Mouse (Mus musculus): ENCODE data around the gene Tk1. TPM values are rescaled to one million over a fixed set of nuclear protein-coding genes. Genes with fewer than 3 reads are reported as not detected.

Tk1 gene
- polyA plus RNA-seq, 1 experiment = 265 TPM

- TF ChIP-seq CEBPB (IDR thresholded peaks at IDR 0.05; ENCODE audit: low read depth) = no peak
- peaks cover 21% of the 10 kb centered on the region for H3K36me3 ChIP-seq (ENCODE audit: control insufficient read depth, insufficient read depth)
- peaks cover 2% of the 10 kb centered on the region for H3K79me2 ChIP-seq (ENCODE audit: control insufficient read depth, insufficient read depth)
- no peak within 1 kb of the TSS for H3ac ChIP-seq (ENCODE audit: control insufficient read depth, insufficient read length, low read depth)
- H3K4me3 ChIP-seq (ENCODE audit: insufficient read depth, poor library complexity, severe bottlenecking) = no peak within 1 kb of the TSS
- H3K79me3 ChIP-seq (ENCODE audit: low read depth) = peaks cover 2% of the 10 kb centered on the region
- H3K27me3 ChIP-seq (ENCODE audit: control insufficient read depth, insufficient read depth, insufficient read length) = no peaks in the 10 kb centered on the region
Measured at GRCm38 (mm10) chr11:117860601-117861000, 34.7 kb upstream of the Tk1 start, which contains the start of gene Tmem235. Gene Tmem235 (plus strand): TSS chr11:117860752.

GRCm38 (mm10) chr11:117858392-117858791, 32.5 kb upstream of the Tk1 start:
- no peak for TF ChIP-seq CTCF (IDR thresholded peaks at IDR 0.05; ENCODE audit: control insufficient read depth, insufficient read depth, insufficient read length)
- no peak for TF ChIP-seq FOSL1 (IDR thresholded peaks at IDR 0.05; ENCODE audit: insufficient read depth, low read length, poor library complexity, severe bottlenecking)
- TF ChIP-seq CEBPB (IDR thresholded peaks at IDR 0.05; ENCODE audit: low read depth) = no peak
- no peak for TF ChIP-seq MYOD1 (IDR thresholded peaks at IDR 0.05; ENCODE audit: control insufficient read depth, insufficient read length, low read depth)
- no peak for TF ChIP-seq MAX (IDR thresholded peaks at IDR 0.05)
- TF ChIP-seq MYOG (IDR thresholded peaks at IDR 0.05; ENCODE audit: control insufficient read depth, extremely low read depth, insufficient read length) = no peak
- peaks cover 19% of the 10 kb centered on the region for H3K79me2 ChIP-seq (ENCODE audit: control insufficient read depth, insufficient read depth)
- no peak overlapping the region for H3ac ChIP-seq (ENCODE audit: control insufficient read depth, insufficient read length, low read depth)
- H3K27me3 ChIP-seq (ENCODE audit: control insufficient read depth, insufficient read depth, insufficient read length) = no peaks in the 10 kb centered on the region
- no peak overlapping the region for H3K4me3 ChIP-seq (ENCODE audit: insufficient read depth, poor library complexity, severe bottlenecking)
- peaks cover 12% of the 10 kb centered on the region for H3K79me3 ChIP-seq (ENCODE audit: low read depth)
- H3K36me3 ChIP-seq (ENCODE audit: control insufficient read depth, insufficient read depth) = peaks cover 41% of the 10 kb centered on the region

GRCm38 (mm10) chr11:117857462-117857861, 31.6 kb upstream of the Tk1 start:
- Histone ChIP-seq H3K27me3 (ENCODE audit: control insufficient read depth, insufficient read depth, insufficient read length) (no peaks in the 10 kb centered on the region), H3ac (ENCODE audit: control insufficient read depth, insufficient read length, low read depth) (no peak overlapping the region), H3K36me3 (ENCODE audit: control insufficient read depth, insufficient read depth) (peaks cover 51% of the 10 kb centered on the region), H3K4me3 (ENCODE audit: insufficient read depth, poor library complexity, severe bottlenecking) (no peak overlapping the region), H3K79me2 (ENCODE audit: control insufficient read depth, insufficient read depth) (peaks cover 28% of the 10 kb centered on the region), H3K79me3 (ENCODE audit: low read depth) (peaks cover 21% of the 10 kb centered on the region)
- TF ChIP-seq MYOD1 (IDR thresholded peaks at IDR 0.05; ENCODE audit: control insufficient read depth, insufficient read length, low read depth) (no peak), CTCF (IDR thresholded peaks at IDR 0.05; ENCODE audit: control insufficient read depth, insufficient read depth, insufficient read length) (no peak), MAX (IDR thresholded peaks at IDR 0.05) (no peak), USF1 (IDR thresholded peaks at IDR 0.05; ENCODE audit: low read depth) (no peak), CEBPB (IDR thresholded peaks at IDR 0.05; ENCODE audit: low read depth) (no peak), MYOG (IDR thresholded peaks at IDR 0.05; ENCODE audit: control insufficient read depth, extremely low read depth, insufficient read length) (no peak), FOSL1 (IDR thresholded peaks at IDR 0.05; ENCODE audit: insufficient read depth, low read length, poor library complexity, severe bottlenecking) (no peak)

DNA sequence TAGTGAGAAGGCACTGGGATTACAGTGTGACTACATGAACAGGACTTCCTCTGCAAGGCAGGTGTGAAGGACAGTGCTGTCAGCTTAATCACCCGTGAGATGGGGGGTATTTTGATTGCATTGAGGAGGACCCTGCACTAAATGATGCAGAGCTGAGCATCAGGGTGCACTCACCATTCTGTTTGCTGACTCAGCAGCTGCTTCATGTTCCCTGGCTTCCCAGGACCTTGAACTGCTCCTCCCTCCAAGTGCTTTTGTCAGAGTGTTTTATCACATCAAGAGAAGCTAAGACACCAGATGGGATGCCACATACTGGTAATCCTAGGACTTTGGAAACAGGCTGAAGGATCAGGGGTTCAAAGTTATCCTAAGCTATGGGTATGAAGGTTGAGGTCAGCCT, 30.1 kb upstream of the Tk1 start:
- no peak overlapping the region for H3ac ChIP-seq (ENCODE audit: control insufficient read depth, insufficient read length, low read depth)
- no peaks in the 10 kb centered on the region for H3K27me3 ChIP-seq (ENCODE audit: control insufficient read depth, insufficient read depth, insufficient read length)
- H3K79me2 ChIP-seq (ENCODE audit: control insufficient read depth, insufficient read depth) = peaks cover 43% of the 10 kb centered on the region
- TF ChIP-seq MYOD1 (IDR thresholded peaks at IDR 0.05; ENCODE audit: control insufficient read depth, insufficient read length, low read depth) (no peak), CTCF (IDR thresholded peaks at IDR 0.05; ENCODE audit: control insufficient read depth, insufficient read depth, insufficient read length) (no peak), MYOG (IDR thresholded peaks at IDR 0.05; ENCODE audit: control insufficient read depth, extremely low read depth, insufficient read length) (no peak), MAX (IDR thresholded peaks at IDR 0.05) (no peak), USF1 (IDR thresholded peaks at IDR 0.05; ENCODE audit: low read depth) (no peak), CEBPB (IDR thresholded peaks at IDR 0.05; ENCODE audit: low read depth) (no peak), FOSL1 (IDR thresholded peaks at IDR 0.05; ENCODE audit: insufficient read depth, low read length, poor library complexity, severe bottlenecking) (no peak)
- no peak overlapping the region for H3K4me3 ChIP-seq (ENCODE audit: insufficient read depth, poor library complexity, severe bottlenecking)
- peaks cover 36% of the 10 kb centered on the region for H3K79me3 ChIP-seq (ENCODE audit: low read depth)
- H3K36me3 ChIP-seq (ENCODE audit: control insufficient read depth, insufficient read depth) = peaks cover 65% of the 10 kb centered on the region

- H3K27me3 ChIP-seq (ENCODE audit: control insufficient read depth, insufficient read depth, insufficient read length) = no peaks in the 10 kb centered on the region
- H3K36me3 ChIP-seq (ENCODE audit: control insufficient read depth, insufficient read depth) = peaks cover 72% of the 10 kb centered on the region
- no peak for TF ChIP-seq MYOG (IDR thresholded peaks at IDR 0.05; ENCODE audit: control insufficient read depth, extremely low read depth, insufficient read length)
- TF ChIP-seq USF1 (IDR thresholded peaks at IDR 0.05; ENCODE audit: low read depth) = no peak
- no peak for TF ChIP-seq MAX (IDR thresholded peaks at IDR 0.05)
- TF ChIP-seq MYOD1 (IDR thresholded peaks at IDR 0.05; ENCODE audit: control insufficient read depth, insufficient read length, low read depth) = no peak
- H3K79me2 ChIP-seq (ENCODE audit: control insufficient read depth, insufficient read depth) = peaks cover 49% of the 10 kb centered on the region
- no peak overlapping the region for H3ac ChIP-seq (ENCODE audit: control insufficient read depth, insufficient read length, low read depth)
- H3K4me3 ChIP-seq (ENCODE audit: insufficient read depth, poor library complexity, severe bottlenecking) = no peak overlapping the region
- peaks cover 41% of the 10 kb centered on the region for H3K79me3 ChIP-seq (ENCODE audit: low read depth)
Measured at GRCm38 (mm10) chr11:117855360-117855759, 29.5 kb upstream of the Tk1 start.

DNA sequence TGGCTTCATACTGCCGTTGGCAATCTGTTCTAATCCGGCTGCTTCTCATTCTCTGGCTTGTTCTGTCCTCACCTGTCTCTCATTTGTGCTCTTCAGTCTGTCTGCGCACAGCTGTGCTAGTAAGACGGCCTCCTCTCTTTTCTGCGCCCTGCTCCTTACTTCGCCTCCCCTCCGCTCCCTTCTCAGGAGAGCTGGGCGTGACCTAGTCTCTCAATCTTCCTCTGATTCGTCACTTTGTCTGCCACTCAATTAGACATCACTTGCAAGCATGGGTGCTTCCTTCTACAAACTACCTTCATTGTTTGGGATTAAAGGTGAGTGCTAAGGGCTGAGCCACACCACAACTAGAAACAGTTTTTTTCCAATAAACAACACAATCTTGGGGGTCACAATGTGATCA, 28.3 kb upstream of the Tk1 start:
- H3K79me2 ChIP-seq (ENCODE audit: control insufficient read depth, insufficient read depth) = peaks cover 60% of the 10 kb centered on the region
- TF ChIP-seq FOSL1 (IDR thresholded peaks at IDR 0.05; ENCODE audit: insufficient read depth, low read length, poor library complexity, severe bottlenecking) (no peak), MYOD1 (IDR thresholded peaks at IDR 0.05; ENCODE audit: control insufficient read depth, insufficient read length, low read depth) (no peak), USF1 (IDR thresholded peaks at IDR 0.05; ENCODE audit: low read depth) (no peak), CEBPB (IDR thresholded peaks at IDR 0.05; ENCODE audit: low read depth) (no peak), CTCF (IDR thresholded peaks at IDR 0.05; ENCODE audit: control insufficient read depth, insufficient read depth, insufficient read length) (no peak), MYOG (IDR thresholded peaks at IDR 0.05; ENCODE audit: control insufficient read depth, extremely low read depth, insufficient read length) (no peak), MAX (IDR thresholded peaks at IDR 0.05) (no peak)
- no peak overlapping the region for H3ac ChIP-seq (ENCODE audit: control insufficient read depth, insufficient read length, low read depth)
- no peaks in the 10 kb centered on the region for H3K27me3 ChIP-seq (ENCODE audit: control insufficient read depth, insufficient read depth, insufficient read length)
- H3K4me3 ChIP-seq (ENCODE audit: insufficient read depth, poor library complexity, severe bottlenecking) = no peak overlapping the region
- H3K36me3 ChIP-seq (ENCODE audit: control insufficient read depth, insufficient read depth) = peaks cover 74% of the 10 kb centered on the region
- H3K79me3 ChIP-seq (ENCODE audit: low read depth) = peaks cover 52% of the 10 kb centered on the region
